Mouse (Mus musculus) kidney, adult 2 months (tissue): ENCODE measurements around the gene Cntnap2. TPM values are rescaled to one million over a fixed set of nuclear protein-coding genes. Genes with fewer than 3 reads are reported as not detected.

Source experiments
- DNase-seq: peaks from one replicate; pipeline ENCODE4 v3.0.0; 2021
- H3K27ac ChIP-seq: fragments of 200-500 bp; 2 replicates; pipeline ENCODE4 v1.5.1; 2012; ENCODE audit warnings: low read depth, low read length, control low read depth, inconsistent platforms; ENCODE audit not compliant: insufficient read depth
- H3K27me3 ChIP-seq: fragments of 200-500 bp; replicated peaks from 2 replicates; pipeline ENCODE4 v1.6.1; 2012; ENCODE audit warnings: mild to moderate bottlenecking, moderate library complexity, low read length, inconsistent platforms; ENCODE audit not compliant: control insufficient read depth, insufficient read depth
- H3K36me3 ChIP-seq: fragments of 200-500 bp; 2 replicates; pipeline ENCODE4 v1.6.1; 2012; ENCODE audit warnings: mild to moderate bottlenecking, moderate library complexity, low read length, inconsistent platforms; ENCODE audit not compliant: control insufficient read depth, insufficient read depth
- H3K4me1 ChIP-seq: fragments of 200-500 bp; 2 replicates; pipeline ENCODE4 v1.6.1; 2011; ENCODE audit warnings: low read length; ENCODE audit not compliant: control insufficient read depth, insufficient read depth
- H3K4me3 ChIP-seq: fragments of 200-500 bp; 2 replicates; pipeline ENCODE4 v1.5.1; 2011; ENCODE audit warnings: mild to moderate bottlenecking, low read depth, low read length, control low read depth; ENCODE audit not compliant: insufficient read depth
- CTCF ChIP-seq: fragments of 200-500 bp; conservative IDR thresholded peaks from 2 replicates; pipeline ENCODE4 v1.5.1; 2011; ENCODE audit warnings: low read depth, mild to moderate bottlenecking, control low read depth, low read length, moderate library complexity, mixed read lengths; ENCODE audit not compliant: insufficient read depth, insufficient read length
- POLR2A ChIP-seq: fragments of 200-500 bp; IDR thresholded peaks from one replicate; pipeline ENCODE4 v1.6.1; 2011; ENCODE audit warnings: low read depth, low read length, control low read depth
- WGBS: fragments of 180-500 bp; shearing (Covaris S2); methylation state at CpG from one replicate; pipeline ENCODE4 v1.1.7; 2018; 5-methylcytosine and 5-hydroxymethylcytosine counted together
- polyA plus RNA-seq: library from polyadenylated mRNA; depleted of rRNA; stranded (reverse); fragments of >200 nt; gene quantifications from 2 replicates; pipeline ENCODE4 v1.2.3, GENCODE M21; 2012

Gene Cntnap2
- polyA plus RNA-seq, 1 experiment, result 0.31 TPM

DNA sequence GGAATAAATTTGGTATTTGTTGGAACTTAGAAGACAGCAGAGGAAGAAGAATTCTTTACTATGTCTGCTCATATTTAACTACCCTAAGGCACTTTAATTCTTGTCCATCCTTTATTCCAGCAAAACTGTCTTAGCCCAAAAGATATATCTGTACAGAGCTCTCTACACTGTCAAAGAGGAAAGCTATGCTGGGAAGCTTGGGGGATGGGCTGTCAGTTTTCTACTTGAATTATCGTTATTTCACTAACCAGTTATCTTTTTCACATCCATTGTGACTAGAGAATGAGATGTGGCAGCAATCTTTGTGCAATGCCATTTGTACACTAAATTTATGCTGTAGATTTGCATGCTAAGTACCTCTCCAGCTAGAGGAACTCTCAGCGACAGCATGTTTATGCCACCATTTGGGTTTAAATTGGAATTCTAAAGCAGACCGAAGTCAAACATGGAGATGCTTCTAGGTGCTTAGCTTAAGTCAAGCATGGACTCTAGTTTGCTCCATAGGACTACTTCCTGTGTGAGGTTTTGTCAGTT, 268.9 kb downstream of the Cntnap2 start:
- 87% methylated on average over 3 of the region's 3 CpGs for WGBS
- H3K4me3 ChIP-seq, result no peak overlapping the region
- no peak for DNase-seq
- H3K27ac ChIP-seq, result no peak overlapping the region
- H3K4me1 ChIP-seq, result no peaks in the 10 kb centered on the region
- H3K36me3 ChIP-seq, result no peaks in the 10 kb centered on the region
- H3K27me3 ChIP-seq, result no peaks in the 10 kb centered on the region
- TF ChIP-seq POLR2A, result no peak
- no peak for TF ChIP-seq CTCF

DNA sequence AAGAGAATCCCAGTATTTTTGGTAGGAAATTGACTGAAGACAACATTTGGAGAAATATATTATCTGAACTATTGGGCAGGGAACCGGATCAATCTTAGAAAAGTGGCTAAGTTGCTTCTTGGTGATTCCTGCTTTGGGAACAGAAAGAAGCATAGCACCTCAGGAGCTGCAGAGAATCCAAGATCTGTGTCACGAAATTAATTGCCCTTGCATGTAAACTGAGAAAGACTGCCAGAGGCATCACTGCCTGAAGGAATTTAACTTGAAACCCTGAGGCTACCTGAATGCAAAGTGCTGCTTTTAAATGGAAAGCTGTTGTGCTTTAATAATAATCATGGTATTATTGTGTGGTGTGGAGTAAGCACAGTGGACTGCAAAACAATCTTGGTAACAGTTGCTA, 286.2 kb downstream of the Cntnap2 start:
- no peaks in the 10 kb centered on the region for H3K4me1 ChIP-seq
- H3K4me3 ChIP-seq, result no peak overlapping the region
- 28% methylated on average over 2 of the region's 2 CpGs for WGBS
- H3K27ac ChIP-seq, result no peak overlapping the region
- no peaks in the 10 kb centered on the region for H3K27me3 ChIP-seq
- DNase-seq, result no peak
- TF ChIP-seq POLR2A (no peak), CTCF (no peak)
- no peaks in the 10 kb centered on the region for H3K36me3 ChIP-seq

DNA sequence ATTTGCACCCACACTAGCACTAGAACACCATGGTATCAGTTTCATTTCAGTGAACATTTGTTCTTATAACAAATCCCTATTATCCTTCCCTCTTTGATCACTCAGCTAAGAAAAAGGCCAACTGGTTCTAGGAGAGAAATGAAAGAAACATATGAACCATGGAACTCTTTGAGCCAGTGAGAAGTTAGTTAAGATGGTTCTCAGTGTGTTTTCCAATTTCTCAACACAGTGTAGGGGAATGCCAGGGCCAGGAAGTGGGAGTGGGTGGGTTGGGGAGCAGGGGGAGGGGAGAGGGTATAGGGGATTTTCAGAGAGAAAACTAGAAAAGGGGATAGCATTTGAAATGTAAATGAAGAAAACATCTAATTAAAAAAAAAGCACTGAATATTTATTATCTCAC, 286.8 kb downstream of the Cntnap2 start:
- Histone ChIP-seq H3K4me1 (no peaks in the 10 kb centered on the region), H3K36me3 (no peaks in the 10 kb centered on the region), H3K4me3 (no peak overlapping the region), H3K27ac (no peak overlapping the region), H3K27me3 (no peaks in the 10 kb centered on the region)
- TF ChIP-seq CTCF (no peak), POLR2A (no peak)
- no peak for DNase-seq

DNA sequence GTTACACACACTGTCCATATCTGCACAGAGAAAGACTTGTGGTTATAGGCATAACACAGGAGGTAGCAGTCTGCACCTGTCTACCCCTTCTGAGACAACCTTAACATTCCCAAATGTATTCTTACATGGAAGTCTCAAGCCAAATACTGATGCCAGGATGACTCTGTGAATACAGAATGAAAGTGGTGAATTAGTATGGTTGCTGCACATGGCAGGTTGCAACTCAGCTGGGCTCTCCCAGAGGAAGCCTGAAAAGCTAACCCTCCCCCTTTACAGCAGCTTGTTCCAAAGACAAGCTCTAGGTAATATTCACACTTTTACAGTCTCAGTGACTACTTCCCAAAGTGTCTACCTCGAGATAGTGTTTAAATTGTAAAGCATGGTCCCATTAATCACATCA, 307.3 kb downstream of the Cntnap2 start:
- no peaks in the 10 kb centered on the region for H3K36me3 ChIP-seq
- H3K4me3 ChIP-seq, result no peak overlapping the region
- no peak for DNase-seq
- no peaks in the 10 kb centered on the region for H3K27me3 ChIP-seq
- 3% methylated on average over 1 of the region's 1 CpGs for WGBS
- no peaks in the 10 kb centered on the region for H3K4me1 ChIP-seq
- no peak overlapping the region for H3K27ac ChIP-seq
- no peak for TF ChIP-seq POLR2A
- no peak for TF ChIP-seq CTCF

DNA sequence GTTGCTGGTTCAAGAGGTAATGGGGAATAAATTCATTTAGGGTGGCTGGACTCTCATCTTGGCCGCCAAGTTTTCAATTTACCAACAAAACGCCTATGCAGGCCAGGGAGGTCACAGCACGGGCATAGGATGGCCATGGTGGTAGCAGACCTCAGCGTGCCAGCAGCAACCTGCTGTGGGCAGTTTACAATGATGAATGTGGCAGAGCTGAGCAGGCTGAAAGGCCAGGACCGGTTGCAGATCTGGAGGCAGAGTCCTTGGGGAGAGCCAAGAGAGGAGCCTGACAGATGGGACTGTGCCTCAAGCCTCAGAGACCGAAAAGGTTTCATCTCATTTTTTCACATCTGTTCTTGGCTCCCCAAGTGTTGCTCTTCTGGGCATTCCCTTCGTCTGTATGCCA, 322.0 kb downstream of the Cntnap2 start:
- WGBS, result 71% methylated on average over 7 of the region's 7 CpGs
- no peaks in the 10 kb centered on the region for H3K4me1 ChIP-seq
- no peak overlapping the region for H3K4me3 ChIP-seq
- no peak for TF ChIP-seq POLR2A
- no peak for TF ChIP-seq CTCF
- DNase-seq, result no peak
- no peaks in the 10 kb centered on the region for H3K36me3 ChIP-seq
- no peak overlapping the region for H3K27ac ChIP-seq
- no peaks in the 10 kb centered on the region for H3K27me3 ChIP-seq

DNA sequence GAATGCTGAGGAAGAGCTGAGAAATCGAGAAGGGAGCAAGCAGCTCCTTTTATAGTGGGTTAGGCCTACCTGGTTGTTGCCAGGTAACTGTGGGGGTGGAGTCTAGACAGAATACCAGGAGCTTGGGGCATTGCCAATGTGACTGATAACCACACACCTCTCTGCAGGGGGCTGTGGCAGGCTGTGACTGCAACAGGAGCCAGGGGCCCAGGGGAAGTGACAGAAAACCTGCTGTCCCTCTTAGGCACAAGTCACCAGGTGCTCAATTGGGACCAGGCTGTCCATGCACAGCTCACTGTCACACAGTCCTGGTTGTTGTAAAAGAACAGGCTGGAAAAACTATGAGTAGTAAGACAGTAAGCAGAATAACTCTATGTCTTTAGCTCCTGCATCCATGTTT, 329.9 kb downstream of the Cntnap2 start:
- no peak overlapping the region for H3K4me3 ChIP-seq
- TF ChIP-seq POLR2A (no peak), CTCF (no peak)
- no peaks in the 10 kb centered on the region for H3K4me1 ChIP-seq
- DNase-seq, result no peak
- H3K36me3 ChIP-seq, result no peaks in the 10 kb centered on the region
- no peaks in the 10 kb centered on the region for H3K27me3 ChIP-seq
- WGBS, result 43% methylated on average over 1 of the region's 1 CpGs
- H3K27ac ChIP-seq, result no peak overlapping the region

DNA sequence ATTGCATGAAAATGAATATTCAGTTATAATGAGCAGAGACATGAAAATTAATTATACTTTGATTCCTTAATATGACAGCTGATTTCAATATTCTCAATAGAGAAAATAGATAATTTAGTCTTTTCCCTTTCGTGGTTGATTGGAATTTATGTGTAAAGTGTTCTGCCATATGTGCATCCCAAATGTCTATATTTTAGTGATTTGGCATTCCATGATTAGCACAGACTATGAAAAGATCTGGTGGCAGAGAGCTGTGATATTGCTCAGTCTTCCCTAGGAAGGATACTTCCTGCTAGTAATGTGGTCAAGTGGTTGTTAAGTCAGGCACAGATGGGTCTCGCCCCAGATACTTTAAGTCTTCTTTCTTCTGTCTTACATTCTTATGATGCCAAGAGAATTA, 354.5 kb downstream of the Cntnap2 start:
- TF ChIP-seq CTCF (no peak), POLR2A (no peak)
- no peak overlapping the region for H3K4me3 ChIP-seq
- no peaks in the 10 kb centered on the region for H3K4me1 ChIP-seq
- H3K27ac ChIP-seq, result no peak overlapping the region
- 81% methylated on average over 2 of the region's 2 CpGs for WGBS
- H3K36me3 ChIP-seq, result no peaks in the 10 kb centered on the region
- DNase-seq, result no peak
- H3K27me3 ChIP-seq, result no peaks in the 10 kb centered on the region

DNA sequence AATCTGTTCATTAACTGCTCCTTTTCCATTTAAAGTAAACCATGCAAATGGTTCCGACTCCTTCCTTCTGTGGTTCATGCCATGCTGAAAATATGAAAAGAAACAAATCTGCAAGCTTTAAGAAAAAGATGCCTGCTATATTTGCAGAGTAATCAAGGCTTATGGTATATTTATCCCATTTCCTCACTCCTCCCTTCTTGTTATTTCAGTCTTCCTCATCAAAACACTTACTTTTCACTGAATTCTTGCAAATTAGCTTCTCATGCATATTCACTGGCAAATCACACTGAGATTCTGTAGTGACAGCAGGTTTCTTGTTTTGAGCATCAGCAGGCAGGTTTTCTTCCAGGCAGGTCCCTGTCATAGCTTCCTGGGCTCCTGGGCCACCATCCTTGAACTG, 396.3 kb downstream of the Cntnap2 start:
- TF ChIP-seq POLR2A, result no peak
- no peak for TF ChIP-seq CTCF
- Histone ChIP-seq H3K27ac (no peak overlapping the region), H3K27me3 (no peaks in the 10 kb centered on the region), H3K36me3 (no peaks in the 10 kb centered on the region), H3K4me3 (no peak overlapping the region), H3K4me1 (no peaks in the 10 kb centered on the region)
- DNase-seq, result no peak
- WGBS, result 94% methylated on average over 1 of the region's 1 CpGs
